Mouse (Mus musculus) v-Abl transformed pro-B cells (cell line): Measurements from ENCODE around the gene Cc2d1a.

Experiments
- in situ Hi-C, 2 experiments: fragments of 400-800 bp; cut with MboI; formaldehyde crosslinking; loops; one replicate each; pipeline ENCODE4 v1.15.1; 2025; ENCODE audit not compliant: unreplicated experiment in 2 of 2

The Cc2d1a gene

DNA sequence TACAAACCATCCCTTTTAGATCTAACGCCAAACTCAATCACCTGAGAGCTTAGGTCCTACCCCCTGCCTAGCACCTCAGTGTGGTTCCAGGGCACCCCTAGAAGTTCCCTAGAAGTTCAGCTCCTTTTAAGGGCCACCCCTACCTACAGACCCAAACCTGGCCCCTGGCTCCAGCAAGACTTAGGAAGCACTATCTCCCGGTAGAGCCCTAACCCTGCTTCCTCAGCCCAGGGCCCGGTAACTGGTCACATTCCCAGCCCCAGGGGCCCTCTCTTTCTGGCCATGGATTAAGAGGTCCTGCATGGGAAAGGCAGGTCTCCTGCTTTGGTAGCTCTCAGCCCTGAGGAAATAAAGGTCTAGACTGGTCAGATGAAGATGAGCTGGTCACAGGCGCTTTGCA, 32.2 kb upstream of the Cc2d1a start:
- in situ Hi-C loops: loop anchor here (5.0 kb wide), 3 partner anchors 37 to 182 kb away; no protein-coding TSS in a partner anchor

DNA sequence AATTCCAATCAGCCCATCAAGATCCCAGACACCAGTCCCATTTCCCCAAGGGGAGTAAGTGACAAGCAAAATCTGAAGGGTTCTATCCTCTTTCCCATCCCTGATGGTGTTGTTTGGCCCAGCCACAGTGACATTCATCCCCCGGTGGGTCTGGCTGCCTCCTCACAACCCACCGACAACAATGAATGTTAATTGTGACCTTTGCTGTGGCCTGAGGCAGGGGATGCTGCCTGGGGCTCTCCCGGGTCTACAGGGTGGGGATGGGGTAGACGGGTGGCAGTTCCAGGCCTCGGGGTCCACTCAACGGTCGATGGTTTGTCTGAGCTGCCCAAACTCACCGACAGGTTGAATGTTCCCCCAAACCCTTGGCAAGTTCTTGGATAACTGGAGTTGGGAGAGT, 30.9 kb upstream of the Cc2d1a start:
- in situ Hi-C loops: no loop called here

GRCm38 (mm10) chr8:84177405-84177804, 29.7 kb upstream of the Cc2d1a start:
- in situ Hi-C loops: no loop called here

DNA sequence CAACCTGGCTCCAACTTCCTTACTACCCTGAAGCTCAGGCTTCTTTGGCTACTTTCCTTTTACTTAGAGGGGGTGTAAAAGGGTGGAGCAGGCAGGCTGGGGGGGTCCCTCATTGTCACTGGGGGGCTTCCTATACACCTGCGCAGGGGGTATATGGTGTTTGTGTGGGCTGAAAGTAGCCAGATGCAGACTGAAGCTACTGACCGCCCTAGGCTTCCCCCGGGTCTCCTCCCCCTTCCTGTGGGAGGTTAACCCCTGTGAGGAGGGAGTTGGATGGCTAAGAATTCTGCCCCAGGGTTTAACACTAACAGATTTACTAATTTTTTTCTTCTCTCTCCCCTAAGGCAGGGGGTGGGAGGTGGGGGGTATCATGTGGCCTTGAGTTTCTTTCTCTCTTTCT, 28.8 kb upstream of the Cc2d1a start:
- in situ Hi-C loops: no loop called here

- in situ Hi-C loops: loop anchor here (5.0 to 25.0 kb wide), 2 partner anchors 137 to 388 kb away; no protein-coding TSS in a partner anchor
Observed at GRCm38 (mm10) chr8:84173861-84174260, 26.1 kb upstream of the Cc2d1a start.

- in situ Hi-C loops: loop anchor here (5.0 to 25.0 kb wide), 2 partner anchors 133 to 392 kb away; no protein-coding TSS in a partner anchor
Observed at GRCm38 (mm10) chr8:84170096-84170495, 22.4 kb upstream of the Cc2d1a start.

- in situ Hi-C loops: loop anchor here in 1 of 2 experiments (25.0 kb wide), 1 partner anchor 395 kb away; no protein-coding TSS in a partner anchor
Observed at GRCm38 (mm10) chr8:84167696-84168095, 20.0 kb upstream of the Cc2d1a start.

DNA sequence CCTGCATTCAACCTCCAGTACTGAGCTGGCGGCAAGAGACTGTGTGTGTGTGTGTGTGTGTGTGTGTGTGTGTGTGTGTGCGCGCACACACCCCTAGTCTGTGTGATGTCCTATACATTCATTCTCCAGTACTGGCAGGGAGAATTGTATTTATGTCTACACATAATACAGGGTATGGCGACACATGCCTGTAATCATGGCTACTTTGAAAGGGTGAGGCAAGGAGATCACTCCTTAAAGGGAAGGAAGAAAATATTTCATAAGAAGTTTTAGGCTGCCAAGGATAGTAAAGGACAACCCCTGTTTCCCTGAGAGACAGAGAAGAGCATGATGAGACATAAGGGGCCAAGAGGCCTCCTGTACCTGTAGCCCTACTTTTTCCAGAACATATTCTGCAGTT, 9.9 kb upstream of the Cc2d1a start:
- in situ Hi-C loops: loop anchor here in 1 of 2 experiments (25.0 kb wide), 1 partner anchor 405 kb away; no protein-coding TSS in a partner anchor

DNA sequence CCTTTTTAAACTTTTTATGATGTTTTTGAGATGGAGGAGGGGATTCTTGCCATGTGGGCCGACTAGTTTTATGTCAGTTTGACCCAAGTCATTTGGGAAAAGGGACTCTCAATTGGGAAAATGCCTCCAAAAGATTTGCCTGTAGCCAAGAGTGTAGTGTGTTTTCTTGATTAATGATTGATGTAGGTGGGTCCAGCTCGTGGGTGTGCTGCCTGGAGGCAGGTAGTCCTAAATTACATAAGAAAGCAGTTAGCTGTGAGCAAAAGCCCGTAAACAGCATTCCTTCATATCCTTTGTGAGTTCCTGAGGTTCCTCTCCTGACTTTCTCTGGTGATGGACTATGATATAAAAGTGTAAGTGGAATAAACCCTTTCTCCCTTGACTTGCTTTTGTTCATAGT, 1.4 kb upstream of the Cc2d1a start:
- in situ Hi-C loops: no loop called here

DNA sequence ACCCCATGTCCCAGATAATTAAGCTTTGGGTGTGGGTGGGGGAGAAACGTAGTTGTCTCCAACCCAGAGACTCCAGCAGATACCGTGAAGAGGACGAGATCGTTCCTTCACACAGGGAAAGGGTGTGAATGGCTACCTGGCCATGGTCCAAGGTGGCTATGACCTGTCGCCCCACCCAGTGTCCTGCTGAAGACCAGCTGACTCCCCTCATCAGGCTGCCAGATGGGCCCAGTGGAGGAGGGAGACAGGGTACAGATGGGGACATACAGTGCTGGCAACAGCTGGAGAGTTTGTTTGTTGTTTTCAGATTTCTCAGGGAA, 755 bp upstream of the Cc2d1a start:
- in situ Hi-C loops: no loop called here

DNA sequence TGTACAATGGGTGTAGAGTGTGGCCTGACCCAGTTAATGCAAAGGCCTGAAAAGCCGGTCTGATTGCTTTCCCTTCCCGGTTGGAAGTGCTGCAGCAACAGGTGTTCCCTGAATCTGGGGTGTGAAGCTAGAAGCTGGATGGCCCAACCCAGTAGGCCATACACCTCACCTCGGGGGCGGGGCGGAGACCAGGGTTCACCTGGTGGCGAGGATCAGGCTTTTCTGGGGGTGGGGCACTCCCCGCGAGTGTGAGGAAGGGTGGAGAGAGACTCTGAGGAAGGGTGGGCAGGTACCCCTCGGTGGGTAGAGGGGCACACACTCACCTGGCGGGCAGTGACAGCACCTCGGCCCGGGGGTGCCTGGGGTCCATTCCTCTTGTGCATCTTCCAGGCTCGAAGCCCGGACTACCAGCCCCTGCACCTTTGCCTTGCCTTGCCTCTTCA, 391 bp downstream of the Cc2d1a start:
- in situ Hi-C loops: no loop called here

DNA sequence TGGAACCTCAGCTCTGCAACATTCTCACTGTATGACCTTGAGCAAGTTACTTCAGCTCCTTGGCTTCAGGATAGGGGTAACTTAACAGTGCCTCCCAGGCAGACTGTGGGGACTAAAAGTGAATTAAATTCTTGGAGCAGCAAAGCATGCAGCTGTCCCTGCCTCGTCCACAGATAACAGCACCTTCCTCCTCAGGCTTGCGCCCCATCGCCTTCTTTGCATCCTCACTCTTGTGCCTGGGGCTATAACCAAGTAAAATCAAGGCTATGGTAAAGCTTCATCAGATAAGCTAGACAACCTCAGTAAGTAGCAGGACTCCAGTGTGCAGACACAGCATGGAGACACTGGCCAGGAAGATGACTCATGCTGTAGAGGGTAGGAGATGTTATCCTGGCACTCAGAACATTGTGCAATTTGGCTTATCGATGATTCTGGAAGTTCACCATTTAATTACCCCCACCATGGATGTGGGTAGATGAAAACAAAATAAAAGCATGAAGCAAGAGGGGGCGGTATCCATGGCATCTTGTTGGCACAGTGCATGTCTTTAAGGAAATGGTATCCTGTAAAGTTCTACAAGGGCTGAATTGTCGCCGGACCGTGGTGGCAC, 3.0 kb downstream of the Cc2d1a start:
- in situ Hi-C loops: no loop called here

GRCm38 (mm10) chr8:84140838-84141237, 6.9 kb downstream of the Cc2d1a start:
- in situ Hi-C loops: no loop called here

- in situ Hi-C loops: no loop called here
Observed at GRCm38 (mm10) chr8:84137848-84138247, 9.9 kb downstream of the Cc2d1a start.

DNA sequence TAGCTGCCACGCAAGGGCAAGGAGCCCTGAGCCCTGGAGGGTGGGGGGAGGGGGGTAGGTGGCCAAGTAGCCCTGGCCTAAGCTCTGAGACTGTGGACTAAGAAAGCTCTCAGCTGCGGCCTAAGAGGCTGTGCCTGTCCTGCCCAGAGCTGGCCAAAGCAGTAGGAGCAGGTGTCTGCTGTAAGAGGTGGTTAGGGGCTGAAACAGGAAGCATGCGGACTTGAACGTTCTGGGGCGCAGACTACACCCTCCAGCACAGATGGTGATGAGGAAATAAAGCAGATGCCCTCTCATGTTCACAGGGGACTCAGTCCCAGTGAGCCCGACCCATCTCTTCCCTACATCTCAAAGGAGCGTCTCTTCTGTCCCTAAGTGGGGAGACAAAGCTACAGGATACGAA, 15.5 kb downstream of the Cc2d1a start:
- in situ Hi-C loops: no loop called here

DNA sequence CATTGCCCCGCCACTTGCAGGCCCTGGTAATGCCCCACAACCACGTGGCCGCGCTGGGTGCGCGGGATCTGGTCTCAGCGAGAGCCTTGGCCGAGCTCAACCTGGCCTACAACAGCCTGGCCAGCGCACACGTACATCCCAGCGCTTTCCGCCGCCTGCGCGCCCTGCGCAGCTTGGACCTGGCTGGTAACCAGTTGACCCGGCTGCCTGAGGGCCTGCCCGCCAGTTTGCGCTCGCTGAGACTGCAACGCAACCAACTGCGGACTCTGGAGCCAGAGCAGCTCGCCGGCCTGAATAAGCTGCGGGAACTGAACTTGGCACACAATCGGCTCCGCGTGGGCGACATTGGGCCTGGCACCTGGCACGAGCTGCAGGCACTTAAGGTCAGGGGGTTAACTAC, 16.9 kb downstream of the Cc2d1a start:
- in situ Hi-C loops: no loop called here

DNA sequence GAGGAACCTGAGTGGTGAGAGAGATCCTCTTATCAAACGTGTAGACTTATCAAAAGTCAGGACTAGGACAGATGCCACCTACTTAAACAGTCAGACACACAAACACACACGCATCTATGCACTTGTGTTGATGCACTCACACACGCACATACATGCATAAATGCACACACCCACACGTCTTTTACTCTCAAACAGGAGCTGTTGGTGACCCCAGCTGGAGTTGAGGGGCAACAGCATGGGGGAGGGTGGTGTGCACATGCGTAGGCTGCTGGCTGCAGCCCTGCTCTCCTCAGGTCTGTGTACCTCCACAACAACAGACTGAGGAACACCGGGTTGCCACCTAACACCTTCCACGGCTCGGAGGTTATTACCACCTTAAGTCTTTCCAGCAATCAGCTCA, 19.5 kb downstream of the Cc2d1a start:
- in situ Hi-C loops: no loop called here

GRCm38 (mm10) chr8:84127202-84127901, 20.4 kb downstream of the Cc2d1a start:
- in situ Hi-C loops: no loop called here

DNA sequence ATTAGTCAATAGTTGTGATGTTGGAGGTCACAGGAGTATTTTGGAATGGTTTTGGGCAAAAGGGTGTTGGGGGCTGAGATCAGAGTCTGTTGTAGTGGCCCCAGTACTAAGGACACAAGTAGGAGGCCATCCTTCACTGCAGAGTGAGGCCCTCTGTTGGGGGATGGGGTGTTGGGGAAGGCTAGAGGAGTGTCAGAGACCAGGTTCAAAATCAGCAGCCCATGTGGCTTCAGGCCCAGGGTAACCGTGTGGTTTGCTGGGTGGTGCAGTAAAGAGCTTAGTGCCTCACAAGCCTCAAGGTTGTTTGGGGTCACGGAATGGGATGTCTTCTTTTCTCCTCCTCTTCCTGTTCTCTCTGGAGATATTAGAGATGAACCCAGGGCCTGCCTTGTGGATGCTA, 21.0 kb downstream of the Cc2d1a start:
- in situ Hi-C loops: no loop called here

DNA sequence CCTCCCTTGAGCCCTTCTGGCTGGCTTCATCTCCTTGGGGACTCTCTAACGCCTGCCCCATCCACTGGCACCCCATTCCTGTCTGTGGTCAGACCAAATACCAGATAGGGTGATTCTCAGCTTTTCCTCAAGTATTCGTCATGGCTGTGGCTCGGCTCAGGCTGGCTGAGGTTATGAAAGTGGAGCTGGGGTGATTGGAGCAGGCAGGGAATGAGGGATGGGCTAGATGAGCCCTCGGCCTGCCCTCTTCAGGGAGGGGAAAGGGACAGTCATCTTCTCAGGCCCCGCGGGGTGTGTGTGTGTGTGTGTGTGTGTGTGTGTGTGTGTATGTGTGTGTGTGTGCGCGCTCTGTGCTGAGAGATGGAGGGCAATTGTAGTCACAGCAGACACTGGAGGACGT, 22.1 kb downstream of the Cc2d1a start, which contains the start of gene Podnl1:
Podnl1 (plus strand) TSS at position 334 of the 400 bp plus-strand sequence.
- in situ Hi-C loops: no loop called here

DNA sequence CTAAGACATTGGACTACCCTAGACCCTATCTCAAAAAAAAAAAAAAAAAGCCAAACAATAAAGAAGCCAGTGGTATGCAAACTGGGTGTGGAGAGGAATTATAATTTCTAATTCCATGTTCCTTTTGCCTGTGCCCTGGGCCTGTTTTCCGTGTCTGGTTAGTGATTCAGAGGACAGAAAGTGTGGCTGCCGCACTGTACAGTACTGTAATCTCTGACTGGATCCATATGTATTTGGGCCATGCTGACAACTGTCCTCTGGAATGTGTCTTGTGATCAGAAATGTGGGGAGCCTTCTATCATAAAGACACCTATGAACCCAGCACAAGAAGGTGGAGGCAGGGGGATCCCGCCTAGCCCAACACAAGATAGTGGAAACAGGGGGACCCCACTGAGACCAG, 25.6 kb downstream of the Cc2d1a start:
- in situ Hi-C loops: no loop called here

DNA sequence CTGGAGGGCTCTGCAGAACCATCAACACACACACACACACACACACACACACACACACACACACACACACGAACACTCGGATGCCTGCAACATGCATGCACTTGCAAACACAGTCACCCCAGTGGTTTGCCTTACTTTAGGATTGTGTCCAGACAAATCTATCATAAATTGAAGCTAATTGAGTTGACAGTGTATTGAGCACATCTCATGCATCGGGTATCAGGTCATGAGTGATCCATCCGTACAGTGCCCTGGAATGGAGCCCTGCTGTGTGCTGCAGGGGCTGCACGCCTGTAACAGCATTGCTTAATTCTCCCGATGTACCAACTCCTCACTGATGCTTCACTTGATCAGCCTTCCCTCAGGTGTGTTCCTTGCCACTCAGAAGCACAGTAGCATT, 32.1 kb downstream of the Cc2d1a start:
- in situ Hi-C loops: no loop called here
